Mouse (Mus musculus) forebrain, embryonic 11.5 days (tissue): Measurements from ENCODE around the gene R3hdm2. TPM values are rescaled to one million over a fixed set of nuclear protein-coding genes. Genes with fewer than 3 reads are reported as not detected.

ENCODE experiments used
- ATAC-seq: fragments of 200-750 bp; cut with Nextera tagmentation; replicated peaks from 2 replicates; pipeline ENCODE4 v1.8.0; 2017; ENCODE audit warnings: moderate TSS enrichment; ENCODE audit not compliant: low FRiP score
- DNase-seq: peaks from one replicate; pipeline ENCODE4 v3.0.0-alpha.2; 2017; ENCODE audit warnings: low spot score
- H3K27ac ChIP-seq: fragments of 300-500 bp; sonication (generic); 2 replicates; pipeline ENCODE4 v1.5.1; 2014; ENCODE audit warnings: low read depth, low read length
- H3K27me3 ChIP-seq: fragments of 300-500 bp; sonication (generic); 2 replicates; pipeline ENCODE4 v1.6.1; 2014; ENCODE audit warnings: mild to moderate bottlenecking, low read length, mixed read lengths; ENCODE audit not compliant: control insufficient read depth, insufficient read depth
- H3K36me3 ChIP-seq: fragments of 300-500 bp; sonication (generic); 2 replicates; pipeline ENCODE4 v1.6.1; 2014; ENCODE audit warnings: mild to moderate bottlenecking, low read length, moderate library complexity, mixed read lengths; ENCODE audit not compliant: control insufficient read depth, insufficient read depth
- H3K4me1 ChIP-seq: fragments of 300-500 bp; sonication (generic); replicated peaks from 2 replicates; pipeline ENCODE4 v1.6.1; 2014; ENCODE audit warnings: low read length, mixed read lengths; ENCODE audit not compliant: control insufficient read depth, insufficient read depth
- H3K4me2 ChIP-seq: fragments of 300-500 bp; sonication (generic); 2 replicates; pipeline ENCODE4 v1.6.1; 2014; ENCODE audit warnings: low read depth, mild to moderate bottlenecking, low read length, moderate library complexity, mixed read lengths; ENCODE audit not compliant: severe bottlenecking
- H3K4me3 ChIP-seq: fragments of 300-500 bp; sonication (generic); 2 replicates; pipeline ENCODE4 v1.5.1; 2014; ENCODE audit warnings: low read depth, low read length
- H3K9ac ChIP-seq: fragments of 300-500 bp; sonication (generic); 2 replicates; pipeline ENCODE4 v1.6.1; 2014; ENCODE audit warnings: low read length
- H3K9me3 ChIP-seq: fragments of 300-500 bp; sonication (generic); 2 replicates; pipeline ENCODE4 v1.6.1; 2016; ENCODE audit warnings: low read length, mixed read lengths; ENCODE audit not compliant: control insufficient read depth
- WGBS: fragments of 180-500 bp; shearing (Covaris S2); extraction: QIAGEN DNeasy Blood & Tissue Kit; methylation state at CpG from one replicate; pipeline ENCODE4 v1.1.7; 2014; 5-methylcytosine and 5-hydroxymethylcytosine counted together
- polyA plus RNA-seq: library from polyadenylated mRNA; unstranded; fragments of >200 nt; fragmentation: Nextera tagmentation; extraction: Ambion mirVana; gene quantifications from 2 replicates; pipeline ENCODE4 v1.2.1, GENCODE M21; 2014

The R3hdm2 gene
- polyA plus RNA-seq, 1 experiment from 2014 or later = 44.6 TPM

DNA sequence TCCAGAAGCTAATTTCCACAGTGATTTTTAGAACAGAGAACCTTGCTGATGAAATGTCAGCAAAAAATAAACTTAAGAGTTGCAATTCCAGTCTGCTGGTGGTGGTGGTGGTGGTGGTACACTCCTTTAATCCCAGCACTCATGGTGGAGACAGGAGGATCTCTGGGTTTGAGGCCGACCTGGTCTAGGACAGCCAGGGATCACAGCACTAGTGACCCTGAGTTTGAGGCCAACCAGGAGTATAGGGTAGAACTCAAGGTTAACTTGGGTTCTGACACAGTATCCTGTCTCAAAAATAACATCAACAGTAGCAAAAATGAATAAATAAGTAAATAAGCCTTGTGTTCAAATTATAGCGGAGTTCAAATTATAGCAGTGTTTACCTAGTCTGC lies 1.6 kb downstream of the R3hdm2 start:
- no peak for DNase-seq
- peak overlapping the region; percentile 71 for H3K4me3 ChIP-seq
- no peak for ATAC-seq
- 0 out of 2 replicates have a peak, but pooled peaks cover 1% of the 10 kb centered on the region for H3K4me1 ChIP-seq
- no peaks in the 10 kb centered on the region for H3K9me3 ChIP-seq
- no peaks in the 10 kb centered on the region for H3K27me3 ChIP-seq
- H3K36me3 ChIP-seq = no peaks in the 10 kb centered on the region
- 58% methylated on average over 2 of the region's 2 CpGs for WGBS
- peak overlapping the region; percentile 80 for H3K4me2 ChIP-seq
- H3K27ac ChIP-seq = peak overlapping the region; percentile 84; the same call in 1 of the 2 replicates
- H3K9ac ChIP-seq = peak overlapping the region; percentile 86

DNA sequence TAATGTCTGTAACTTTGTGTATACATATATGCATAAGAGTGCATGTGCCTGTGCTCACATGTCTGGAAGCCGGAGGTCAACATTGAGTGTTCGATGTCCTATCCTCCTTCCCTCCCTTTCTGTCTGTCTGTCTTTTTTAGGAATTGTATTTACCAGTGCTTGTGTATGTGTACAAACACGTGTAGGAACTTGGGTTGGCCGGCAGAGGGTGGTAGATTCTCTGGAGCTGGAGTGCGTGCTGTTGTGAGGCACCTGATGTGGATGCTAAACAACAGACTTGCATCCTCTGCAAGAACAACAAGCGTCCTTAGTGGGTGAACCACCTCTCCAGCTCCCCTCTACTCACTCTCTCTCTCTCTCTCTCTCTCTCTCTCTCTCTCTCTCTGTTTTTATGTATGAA lies 11.6 kb downstream of the R3hdm2 start:
- no peaks in the 10 kb centered on the region for H3K36me3 ChIP-seq
- no peaks in the 10 kb centered on the region for H3K9me3 ChIP-seq
- H3K4me3 ChIP-seq = no peak overlapping the region
- no peaks in the 10 kb centered on the region for H3K27me3 ChIP-seq
- WGBS = 85% methylated on average over 6 of the region's 6 CpGs
- no peak for ATAC-seq
- H3K4me2 ChIP-seq = no peak overlapping the region
- H3K27ac ChIP-seq = no peak overlapping the region
- no peak for DNase-seq
- no peak overlapping the region for H3K9ac ChIP-seq
- no peaks in the 10 kb centered on the region for H3K4me1 ChIP-seq

DNA sequence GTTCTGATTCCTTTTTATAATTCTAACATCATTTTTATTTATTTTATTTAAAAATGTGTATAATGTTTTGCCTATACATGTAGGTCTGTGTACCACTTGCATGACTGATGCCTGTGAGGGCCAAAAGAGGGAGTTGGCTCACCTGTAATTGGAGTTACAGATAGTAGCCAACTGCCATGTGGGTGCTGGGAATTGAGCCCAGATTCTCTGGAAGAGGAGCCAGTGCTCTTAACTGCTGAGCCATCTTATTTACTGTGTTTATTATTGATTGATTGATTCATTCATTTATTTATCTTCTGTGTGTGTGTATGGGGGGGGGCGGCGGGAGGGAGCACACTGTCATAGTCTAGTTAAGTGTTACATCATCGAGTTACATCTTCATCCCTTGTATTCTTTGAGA lies 24.6 kb downstream of the R3hdm2 start:
- H3K27ac ChIP-seq = no peak overlapping the region
- 97% methylated on average over 3 of the region's 3 CpGs for WGBS
- ATAC-seq = no peak
- H3K4me2 ChIP-seq = no peak overlapping the region
- no peak overlapping the region for H3K9ac ChIP-seq
- H3K9me3 ChIP-seq = no peaks in the 10 kb centered on the region
- H3K36me3 ChIP-seq = peaks cover 3% of the 10 kb centered on the region; the same call in 1 of the 2 replicates
- DNase-seq = no peak
- no peak overlapping the region for H3K4me3 ChIP-seq
- H3K27me3 ChIP-seq = no peaks in the 10 kb centered on the region
- H3K4me1 ChIP-seq = no peaks in the 10 kb centered on the region

DNA sequence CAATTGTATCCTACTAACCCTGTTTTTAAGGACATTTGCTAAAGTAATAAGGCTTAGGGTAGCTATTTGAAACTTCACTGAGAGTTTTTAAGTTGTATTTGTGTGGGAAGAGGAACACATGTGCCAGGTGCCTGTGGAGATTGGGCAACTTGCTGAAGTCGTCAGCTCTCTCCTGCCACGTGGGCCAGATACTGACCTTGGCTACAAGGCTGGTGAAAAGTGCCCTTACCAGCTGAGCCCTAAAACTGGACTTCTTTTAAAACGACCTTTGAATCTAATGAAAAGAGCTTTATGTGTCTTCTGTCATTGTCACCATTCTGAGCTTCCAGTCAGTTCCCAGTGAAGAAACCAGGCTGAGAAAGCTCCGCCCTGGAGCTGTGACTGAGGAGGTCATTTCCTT lies 27.3 kb downstream of the R3hdm2 start:
- WGBS = 69% methylated on average over 4 of the region's 4 CpGs
- H3K4me1 ChIP-seq = no peaks in the 10 kb centered on the region
- H3K27ac ChIP-seq = no peak overlapping the region
- H3K36me3 ChIP-seq = no peaks in the 10 kb centered on the region
- no peak overlapping the region for H3K4me3 ChIP-seq
- H3K4me2 ChIP-seq = no peak overlapping the region
- H3K9ac ChIP-seq = no peak overlapping the region
- no peaks in the 10 kb centered on the region for H3K9me3 ChIP-seq
- DNase-seq (no peak), ATAC-seq (no peak)
- no peaks in the 10 kb centered on the region for H3K27me3 ChIP-seq

DNA sequence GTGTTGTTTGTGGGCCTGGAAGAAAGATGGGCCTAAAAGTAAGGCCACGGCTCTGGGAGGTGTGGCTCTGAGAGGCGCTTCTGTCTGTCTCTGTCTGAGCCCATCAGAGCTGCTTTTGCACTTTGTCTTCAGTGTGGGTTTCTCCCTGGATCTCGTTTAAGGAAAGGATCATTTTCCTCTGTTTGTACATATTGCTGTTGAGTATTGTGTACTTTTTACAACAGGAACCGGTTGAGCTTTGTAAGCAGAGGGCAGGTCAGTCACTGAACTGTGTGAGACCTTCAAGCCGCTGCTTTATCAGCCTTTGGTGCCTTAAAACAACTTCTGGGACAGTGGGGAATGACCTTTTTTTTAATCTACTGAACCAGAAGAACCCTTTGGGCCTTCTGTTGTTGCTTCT lies 32.0 kb downstream of the R3hdm2 start:
- Histone ChIP-seq H3K4me1 (no peaks in the 10 kb centered on the region), H3K4me2 (no peak overlapping the region), H3K27me3 (no peaks in the 10 kb centered on the region), H3K36me3 (no peaks in the 10 kb centered on the region), H3K9me3 (no peaks in the 10 kb centered on the region), H3K27ac (no peak overlapping the region), H3K9ac (no peak overlapping the region), H3K4me3 (no peak overlapping the region)
- ATAC-seq = no peak
- no peak for DNase-seq
- WGBS = 47% methylated on average over 5 of the region's 5 CpGs

DNA sequence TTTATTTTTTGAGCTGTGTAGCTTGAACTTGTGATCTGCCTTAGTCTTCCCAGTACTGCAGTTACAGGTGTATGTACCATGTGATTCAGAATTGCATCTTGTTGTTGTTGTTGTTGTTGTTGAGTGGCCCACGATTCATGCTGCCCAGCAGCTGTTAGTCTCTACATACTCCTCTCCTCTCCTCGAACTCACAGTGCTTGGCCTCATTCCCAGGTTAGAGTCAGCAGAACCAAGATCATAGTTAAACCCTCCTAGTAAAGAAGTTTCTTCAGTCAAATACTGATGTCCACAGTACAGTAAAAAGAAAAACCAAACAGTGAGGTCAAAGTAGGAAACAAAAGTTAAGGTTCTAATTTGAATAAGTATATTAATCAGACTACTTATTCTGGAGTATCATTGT lies 32.6 kb downstream of the R3hdm2 start:
- H3K4me3 ChIP-seq = no peak overlapping the region
- WGBS = 83% methylated on average over 2 of the region's 2 CpGs
- H3K4me1 ChIP-seq = no peaks in the 10 kb centered on the region
- DNase-seq = no peak
- H3K27ac ChIP-seq = no peak overlapping the region
- no peak for ATAC-seq
- H3K36me3 ChIP-seq = no peaks in the 10 kb centered on the region
- H3K9me3 ChIP-seq = no peaks in the 10 kb centered on the region
- H3K27me3 ChIP-seq = no peaks in the 10 kb centered on the region
- no peak overlapping the region for H3K4me2 ChIP-seq
- no peak overlapping the region for H3K9ac ChIP-seq

DNA sequence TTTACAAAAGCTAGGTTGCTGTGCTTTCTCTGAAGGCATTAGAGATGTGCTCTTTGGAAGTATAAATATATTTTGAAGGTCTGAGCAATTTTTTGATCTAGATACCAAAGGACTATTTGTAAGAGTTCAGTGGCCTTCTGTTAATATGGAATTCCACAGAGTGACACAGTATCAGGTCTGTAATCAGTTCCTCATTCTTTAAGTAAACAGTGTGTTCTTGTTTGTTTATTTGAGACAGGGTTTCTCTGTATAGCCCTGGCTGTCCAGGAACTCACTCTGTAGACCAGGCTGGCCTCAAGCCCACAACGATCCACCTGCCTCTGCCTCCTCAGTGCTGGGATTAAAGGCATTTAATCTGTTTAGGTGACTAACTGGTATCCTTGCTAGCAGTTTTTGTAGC lies 33.5 kb downstream of the R3hdm2 start:
- H3K27ac ChIP-seq = no peak overlapping the region
- H3K4me3 ChIP-seq = no peak overlapping the region
- ATAC-seq (no peak), DNase-seq (no peak)
- H3K4me1 ChIP-seq = no peaks in the 10 kb centered on the region
- H3K36me3 ChIP-seq = no peaks in the 10 kb centered on the region
- no peaks in the 10 kb centered on the region for H3K9me3 ChIP-seq
- H3K27me3 ChIP-seq = no peaks in the 10 kb centered on the region
- H3K9ac ChIP-seq = no peak overlapping the region
- H3K4me2 ChIP-seq = no peak overlapping the region
- WGBS = 97% methylated on average over 1 of the region's 1 CpGs

DNA sequence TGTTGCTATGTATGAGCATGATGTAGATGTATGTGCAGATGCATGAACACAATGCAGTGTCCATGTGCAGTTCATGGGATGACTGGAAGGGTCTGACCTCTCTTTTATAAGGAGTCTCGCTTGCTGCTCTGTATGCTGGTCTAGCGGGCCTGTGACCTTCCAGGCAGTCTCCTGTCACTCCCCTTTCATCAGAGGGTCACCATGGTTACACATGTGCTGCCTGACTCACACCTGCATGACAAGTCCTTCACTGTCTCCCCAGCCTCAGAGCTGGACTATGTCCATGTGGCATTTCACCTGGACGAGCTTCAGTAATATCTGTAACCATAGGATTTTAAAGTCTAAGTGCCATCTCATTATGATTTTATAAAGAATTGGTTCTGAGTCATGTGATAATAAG lies 34.0 kb downstream of the R3hdm2 start:
- H3K27me3 ChIP-seq = no peaks in the 10 kb centered on the region
- H3K36me3 ChIP-seq = no peaks in the 10 kb centered on the region
- no peaks in the 10 kb centered on the region for H3K4me1 ChIP-seq
- no peak for DNase-seq
- H3K27ac ChIP-seq = no peak overlapping the region
- 83% methylated on average over 3 of the region's 3 CpGs for WGBS
- no peak overlapping the region for H3K4me3 ChIP-seq
- ATAC-seq = no peak
- no peak overlapping the region for H3K9ac ChIP-seq
- no peak overlapping the region for H3K4me2 ChIP-seq
- no peaks in the 10 kb centered on the region for H3K9me3 ChIP-seq

DNA sequence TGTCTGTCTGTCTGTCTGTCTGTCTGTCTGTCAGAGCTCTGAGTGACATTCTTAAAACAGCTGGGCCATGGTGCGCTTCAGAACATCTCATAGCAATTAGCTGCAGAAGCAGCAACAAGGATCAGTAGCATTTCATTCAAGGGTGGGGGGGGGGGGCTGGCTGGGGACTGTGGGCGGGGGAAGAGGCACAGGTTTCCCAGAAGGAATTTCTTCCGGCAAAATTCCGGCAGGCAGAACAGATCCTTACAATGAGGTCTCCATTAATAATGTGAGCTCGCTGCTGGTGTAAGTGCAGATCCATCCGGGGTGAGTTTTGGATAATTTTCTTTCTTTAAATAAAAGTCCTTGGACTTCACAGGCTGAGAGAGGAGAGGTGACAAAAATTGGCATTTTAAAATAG lies 40.0 kb downstream of the R3hdm2 start:
- no peak for DNase-seq
- 6% methylated on average over 6 of the region's 6 CpGs for WGBS
- no peaks in the 10 kb centered on the region for H3K9me3 ChIP-seq
- no peaks in the 10 kb centered on the region for H3K27me3 ChIP-seq
- no peaks in the 10 kb centered on the region for H3K36me3 ChIP-seq
- H3K9ac ChIP-seq = no peak overlapping the region
- no peak overlapping the region for H3K4me2 ChIP-seq
- no peak for ATAC-seq
- peaks cover 7% of the 10 kb centered on the region; the same call in 1 of the 2 replicates for H3K4me1 ChIP-seq
- H3K27ac ChIP-seq = no peak overlapping the region
- no peak overlapping the region for H3K4me3 ChIP-seq
